Mouse (Mus musculus) liver, adult (tissue): ENCODE results near the gene Cmtm2b.
"Not testable (repeated sequence)": the region's sequence is repeated elsewhere in the genome, so short reads cannot be mapped to it uniquely, and the experiment has no call there.

ENCODE experiments used
- GATA4 ChIP-seq: IDR thresholded peaks from 2 replicates; pipeline ENCODE4 v1.6.1; 2014; ENCODE audit warnings: mild to moderate bottlenecking, low read length; ENCODE audit not compliant: insufficient replicate concordance

Gene Cmtm2b

GRCm38 (mm10) chr8:104321930-104322329 is at the start of gene Cmtm2b:
TSS of gene Cmtm2b (plus strand) at chr8:104322230.
- TF ChIP-seq GATA4 = not testable (repeated sequence)

DNA sequence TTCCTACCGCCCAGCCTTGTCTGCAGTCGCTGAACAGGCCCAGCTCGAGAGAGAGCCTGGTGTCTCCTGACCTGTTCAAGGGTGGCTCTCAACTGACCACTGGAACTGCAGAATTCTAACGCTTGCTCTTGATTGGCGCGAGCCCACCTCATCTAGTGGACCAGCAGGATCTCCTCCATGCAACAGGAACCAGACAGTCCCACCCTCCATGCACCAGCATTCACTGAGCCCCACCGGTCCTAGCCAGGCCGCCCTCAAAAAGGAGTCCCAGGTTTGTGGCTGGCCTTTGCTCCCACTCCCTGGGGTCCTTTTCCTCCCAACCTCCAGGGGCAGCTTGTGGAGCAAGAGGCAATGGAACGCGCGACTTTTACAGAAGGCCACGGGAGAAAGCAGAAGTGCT is 28.9 kb upstream of the Cmtm2b start, which contains the start of gene Cmtm2a:
Gene Cmtm2a, minus strand, starts transcription at position 101 of the 400 bp plus-strand sequence.
- TF ChIP-seq GATA4 = not testable (repeated sequence)

GRCm38 (mm10) chr8:104294396-104294795 is 27.6 kb upstream of the Cmtm2b start:
- no peak for TF ChIP-seq GATA4

DNA sequence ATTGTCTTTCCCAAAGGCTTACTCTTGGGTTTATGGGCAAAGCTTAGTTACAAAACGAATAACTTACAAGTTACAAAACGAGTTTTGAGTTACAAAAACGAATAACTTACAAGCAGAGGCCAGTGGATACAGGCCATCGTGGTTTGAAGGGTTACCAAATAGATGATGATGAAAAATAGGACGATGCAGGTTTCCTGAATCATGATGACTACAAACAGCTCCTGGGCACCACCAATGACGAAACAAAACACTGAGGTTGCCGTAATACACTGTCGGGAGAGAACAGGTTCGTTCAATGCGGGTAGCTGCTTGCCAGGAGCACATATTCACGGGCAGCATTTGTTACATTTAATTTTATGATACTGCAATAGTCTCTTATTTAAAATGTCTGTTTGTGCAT is 17.1 kb upstream of the Cmtm2b start:
- no peak for TF ChIP-seq GATA4

- not testable (repeated sequence) for TF ChIP-seq GATA4
Measured at GRCm38 (mm10) chr8:104309441-104310155, 12.4 kb upstream of the Cmtm2b start, which contains the start of the genes Gm45711 and Cmtm1. TSS of gene Gm45711 (minus strand) at chr8:104310081. TSS of gene Cmtm1 (minus strand) at chr8:104310145.

GRCm38 (mm10) chr8:104313311-104313710 is 8.7 kb upstream of the Cmtm2b start:
- no peak for TF ChIP-seq GATA4

DNA sequence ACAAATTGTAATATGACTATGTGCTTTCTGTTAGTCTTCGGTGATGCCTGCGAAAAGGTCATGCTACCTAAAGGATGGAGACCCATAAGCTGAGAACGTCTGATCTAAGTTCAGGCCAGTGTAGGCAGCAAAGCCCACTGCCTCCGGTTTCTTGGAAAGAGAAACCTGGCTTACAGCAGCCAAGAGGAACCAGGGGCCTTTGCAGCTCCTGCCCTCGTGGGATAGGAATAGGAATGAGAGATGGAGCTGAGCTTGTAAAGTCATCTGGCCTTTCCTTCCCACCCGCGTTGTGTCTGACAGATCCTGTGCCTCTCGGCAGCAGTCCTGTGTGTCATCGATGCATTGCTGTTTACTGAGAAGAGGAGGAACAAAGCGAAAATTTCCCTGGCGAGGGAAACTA is 763 bp upstream of the Cmtm2b start, which contains the start of gene Gm11020:
Gene Gm11020, plus strand, starts transcription at position 301 of the 400 bp plus-strand sequence.
- TF ChIP-seq GATA4 = not testable (repeated sequence)

- TF ChIP-seq GATA4 = no peak
Measured at GRCm38 (mm10) chr8:104332665-104333631, 10.9 kb downstream of the Cmtm2b start.

- TF ChIP-seq GATA4 = no peak
Measured at GRCm38 (mm10) chr8:104333786-104334185, 11.8 kb downstream of the Cmtm2b start.

DNA sequence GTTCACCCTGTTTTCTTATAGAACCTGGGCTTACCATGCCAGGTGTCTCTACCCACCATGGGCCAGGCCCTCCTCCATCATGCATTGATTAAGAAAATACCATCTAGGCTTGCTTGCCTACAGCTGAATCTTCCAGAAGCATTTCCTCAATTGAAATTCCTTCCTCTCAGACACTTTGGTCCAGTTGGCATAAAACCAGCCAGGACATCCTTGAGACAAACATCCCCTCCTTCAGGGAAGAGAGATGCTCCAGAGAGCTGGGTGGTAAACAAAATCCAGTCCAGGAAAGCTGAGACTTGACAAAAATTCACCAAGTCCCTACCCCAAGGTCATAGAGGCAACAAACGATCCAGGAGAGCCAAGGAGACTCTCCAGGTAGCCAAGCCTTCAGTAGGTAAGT is 12.2 kb downstream of the Cmtm2b start:
- no peak for TF ChIP-seq GATA4

DNA sequence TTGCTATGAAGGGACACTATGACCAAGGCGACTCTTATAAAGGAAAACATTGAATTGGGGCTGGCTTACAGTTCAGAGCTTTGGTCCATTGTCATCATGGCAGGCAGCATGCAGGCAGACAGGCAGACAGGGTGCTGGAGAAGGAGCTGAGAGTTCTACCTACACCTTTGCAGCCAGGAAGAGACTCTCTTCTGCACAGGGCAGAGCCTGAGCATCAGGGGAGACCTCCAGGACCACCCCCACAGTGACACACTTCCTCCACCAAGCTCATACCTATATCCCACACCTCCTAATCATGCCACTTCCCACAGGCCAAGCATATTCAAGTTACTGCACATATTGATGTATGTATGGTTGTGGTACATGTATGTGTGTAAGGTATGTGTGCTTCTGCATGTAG is 14.8 kb downstream of the Cmtm2b start:
- TF ChIP-seq GATA4 = no peak

DNA sequence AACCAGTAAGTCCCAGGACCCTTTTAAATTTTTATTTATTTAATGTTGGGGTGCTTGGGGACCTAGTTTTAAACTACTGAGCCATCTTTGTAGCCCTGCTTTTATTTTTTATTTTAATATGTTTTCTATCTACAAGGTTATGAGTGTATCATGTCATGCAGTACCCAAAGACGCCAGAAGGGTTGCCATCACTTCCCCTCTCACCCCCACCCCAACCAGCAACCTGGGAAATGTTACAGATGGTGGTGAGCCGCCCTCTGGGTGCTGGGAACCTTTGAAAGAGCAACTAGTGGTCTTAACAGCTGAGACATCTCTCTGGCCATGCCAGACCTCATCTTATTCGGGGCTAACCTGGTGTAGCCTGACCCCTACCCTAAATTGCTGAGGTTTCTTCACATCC is 15.9 kb downstream of the Cmtm2b start:
- TF ChIP-seq GATA4 = no peak

DNA sequence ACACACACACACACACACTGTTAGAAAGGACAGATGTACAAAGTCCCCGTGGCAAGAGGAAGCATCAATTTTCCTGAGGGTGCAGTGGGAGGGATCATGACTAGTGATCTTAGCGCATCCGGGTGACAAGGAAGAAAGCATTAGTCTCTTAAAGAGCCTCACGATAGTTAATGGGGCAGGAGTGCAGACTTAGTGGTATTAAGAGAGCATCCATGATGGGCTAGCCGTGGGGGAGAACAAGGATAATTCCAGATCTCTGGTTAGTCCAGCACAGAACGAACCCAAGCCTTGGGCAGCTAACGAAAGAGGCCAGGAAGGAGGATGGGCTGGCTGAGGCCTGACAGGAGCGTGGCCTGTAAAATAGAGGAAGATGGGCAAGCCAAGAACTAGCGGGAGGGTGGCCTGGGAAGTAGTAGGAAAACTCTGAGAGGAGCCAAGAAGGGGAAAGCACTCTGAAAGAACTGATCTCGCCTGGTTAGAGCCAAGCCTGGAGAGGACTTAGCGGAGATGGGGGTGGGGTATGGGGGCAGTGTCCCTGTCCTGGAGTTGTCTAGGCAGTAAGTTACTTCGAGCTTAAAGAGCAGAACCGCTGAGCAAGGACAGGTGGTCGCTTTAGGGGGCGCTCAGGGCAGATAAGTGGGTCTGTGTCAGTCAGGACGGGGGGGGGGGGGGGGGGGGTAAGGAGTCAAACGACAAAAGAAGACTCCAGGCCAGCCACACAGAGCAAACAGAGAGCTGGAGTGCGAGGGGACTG is 17.4 kb downstream of the Cmtm2b start, which contains the start of gene Cmtm3:
Gene Cmtm3, plus strand, starts transcription at position 182 of the 754 bp plus-strand sequence.
- no peak for TF ChIP-seq GATA4

DNA sequence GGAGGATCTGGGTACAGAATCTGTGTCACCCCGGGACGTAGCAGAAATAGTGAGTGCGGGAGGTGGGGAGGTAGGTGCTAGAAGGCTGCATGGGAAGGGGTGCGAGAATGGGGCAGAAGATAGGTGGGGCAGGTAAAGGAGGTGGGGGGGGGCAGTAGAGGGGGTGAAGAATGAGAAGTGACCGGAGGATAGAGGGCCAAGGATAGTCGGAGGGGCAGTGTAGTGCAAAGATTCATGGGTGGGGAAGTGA is 17.9 kb downstream of the Cmtm2b start:
- no peak for TF ChIP-seq GATA4
